8 mouse cellular contexts compared by ENCODE assay signal in the genomic region with DNA sequence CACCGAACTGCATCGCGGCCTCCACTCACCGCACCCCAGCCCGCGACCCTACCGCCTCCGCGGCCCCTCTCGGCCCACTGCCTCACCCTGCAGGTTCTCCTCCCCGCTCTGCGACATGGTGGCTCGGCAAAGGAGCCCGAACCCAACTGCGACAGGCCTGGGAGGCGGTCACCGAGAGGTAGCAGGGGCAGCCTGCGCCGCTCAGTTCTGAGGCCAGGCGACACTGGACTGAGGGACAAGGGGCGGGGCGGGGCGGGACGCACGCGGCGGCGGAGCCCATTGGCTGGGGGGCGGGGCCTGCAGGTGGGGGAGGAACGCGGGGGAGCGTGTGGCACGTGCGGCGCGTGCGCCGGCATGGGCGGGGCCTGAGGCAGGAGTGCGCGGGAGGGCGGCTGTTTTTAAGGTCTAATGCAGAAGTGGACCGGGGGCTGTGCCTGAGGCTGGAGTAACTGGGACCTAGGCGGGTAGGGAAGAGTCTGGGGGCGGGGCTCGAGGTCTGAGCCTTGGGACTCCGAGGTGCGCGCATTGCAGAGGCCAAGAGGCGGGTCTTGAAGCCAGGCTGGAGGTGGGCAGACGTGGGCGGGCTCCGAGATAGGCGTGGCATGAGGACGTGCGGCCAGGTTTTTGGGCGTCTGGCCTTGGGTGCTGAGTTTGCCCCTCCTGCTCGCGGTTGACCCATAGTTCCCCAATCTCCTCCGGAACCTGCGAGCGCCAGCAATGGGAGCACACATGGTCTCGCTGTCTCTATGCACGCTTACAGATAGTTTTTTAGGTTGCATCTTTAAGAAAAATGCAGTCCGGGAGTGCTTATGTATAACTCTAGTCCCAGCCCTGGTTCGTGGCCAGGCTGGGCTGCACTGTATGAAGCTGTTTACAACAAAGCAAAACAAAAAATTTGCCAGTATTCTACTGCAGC. TPM values are rescaled to one million over a fixed set of nuclear protein-coding genes. Genes with fewer than 3 reads are reported as not detected.
A peak's percentile ranks its signal among the peaks of the same experiment; 100 is the strongest.
DNase-seq lines count a peak whose midpoint lies in the region; ATAC-seq and TF ChIP-seq lines count a peak whose summit lies in the region.

A gene (minus strand): TSS at position 243 of the 916 bp plus-strand sequence.

- peak within 1 kb of the TSS; percentile 71 for H3K4me3 ChIP-seq in hindbrain, embryonic 11.5 days (ENCODE audit: low read depth, low read length)
- H3K4me3 ChIP-seq in lung, postnatal 0 days (ENCODE audit: low read depth, low read length), result peak within 1 kb of the TSS; percentile 86

- H3K4me2 ChIP-seq in hindbrain, embryonic 11.5 days (replicated peaks; ENCODE audit: low read depth, low read length), result peak within 1 kb of the TSS; percentile 73
- H3K4me2 ChIP-seq in lung, postnatal 0 days (replicated peaks; ENCODE audit: low read depth, low read length), result peak within 1 kb of the TSS; percentile 91

- no peak for TF ChIP-seq EP300 in lung, postnatal 0 days (IDR thresholded peaks at IDR 0.05)

- WGBS in hindbrain, embryonic 11.5 days, result under 1% methylated on average over 61 of the region's 66 CpGs
- under 1% methylated on average over 59 of the region's 66 CpGs for WGBS in lung, postnatal 0 days

- peak; percentile 93 for DNase-seq in NIH3T3 (ENCODE audit: low read depth)
- peak; percentile 94 for DNase-seq in cerebellum, adult 9-11 months
- peak; percentile 70 to 79 for DNase-seq in frontal cortex, postnatal 10 days (ENCODE audit: low spot score in 2 of 2)
- DNase-seq in hindbrain, embryonic 11.5 days (ENCODE audit: low spot score), result peak; percentile 93
- DNase-seq in layer of hippocampus, postnatal 10 days (ENCODE audit: low spot score in 2 of 2), result peak; percentile 79 to 85
- peak; percentile 98 for DNase-seq in lung, postnatal 0 days (ENCODE audit: low spot score)
- peak; percentile 80 for DNase-seq in ovary, postnatal 10 days (ENCODE audit: low spot score)
- DNase-seq in thymus, postnatal 0 days (ENCODE audit: low spot score), result peak; percentile 84

- no peak for TF ChIP-seq CTCF in lung, postnatal 0 days (IDR thresholded peaks at IDR 0.05)

- H3K4me1 ChIP-seq in hindbrain, embryonic 11.5 days (replicated peaks; ENCODE audit: control insufficient read depth, insufficient read depth, low read length), result no peaks in the 10 kb centered on the region
- H3K4me1 ChIP-seq in lung, postnatal 0 days (ENCODE audit: insufficient read depth, low read depth, low read length), result peaks cover 26% of the 10 kb centered on the region

- ATAC-seq in hindbrain, embryonic 11.5 days (ENCODE audit: low FRiP score), result peak; percentile 96
- peak; percentile 92 for ATAC-seq in lung, postnatal 0 days

- H3K27ac ChIP-seq in hindbrain, embryonic 11.5 days (ENCODE audit: low read depth, low read length), result peak within 1 kb of the TSS; percentile 54; the same call in 1 of the 2 replicates
- H3K27ac ChIP-seq in lung, postnatal 0 days (ENCODE audit: low read length), result peak within 1 kb of the TSS; percentile 92

- H3K9me3 ChIP-seq in hindbrain, embryonic 11.5 days (ENCODE audit: control insufficient read depth, low read length), result no peaks in the 10 kb centered on the region
- no peaks in the 10 kb centered on the region for H3K9me3 ChIP-seq in lung, postnatal 0 days (ENCODE audit: low read length)

- no peaks in the 10 kb centered on the region for H3K36me3 ChIP-seq in hindbrain, embryonic 11.5 days (ENCODE audit: control insufficient read depth, insufficient read depth, low read length)
- H3K36me3 ChIP-seq in lung, postnatal 0 days (ENCODE audit: insufficient read depth, low read length), result no peaks in the 10 kb centered on the region

- H3K9ac ChIP-seq in hindbrain, embryonic 11.5 days (ENCODE audit: low read depth, low read length), result peak within 1 kb of the TSS; percentile 84
- H3K9ac ChIP-seq in lung, postnatal 0 days (replicated peaks; ENCODE audit: low read depth), result peak within 1 kb of the TSS; percentile 90

- no peaks in the 10 kb centered on the region; the same call in 1 of the 2 replicates for H3K27me3 ChIP-seq in hindbrain, embryonic 11.5 days (ENCODE audit: control insufficient read depth, insufficient read depth, low read length)
- H3K27me3 ChIP-seq in lung, postnatal 0 days (replicated peaks; ENCODE audit: insufficient read depth, low read length), result no peaks in the 10 kb centered on the region

RNA-seq across cellular contexts. Expression of the gene that starts here (rescaled TPM):
- 99.4 and 106 TPM in 2 replicates for polyA plus RNA-seq in hindbrain, embryonic 11.5 days (2014; fragmentation: Nextera tagmentation; extraction: Ambion mirVana)
- total RNA-seq in layer of hippocampus, postnatal 10 days (2021), result 100 to 1,000 TPM; 106 to 113 TPM
- 117 and 141 TPM in 2 replicates for polyA plus RNA-seq in lung, postnatal 0 days (2015; fragmentation: Nextera tagmentation; extraction: Ambion mirVana)
- polyA plus RNA-seq in thymus, postnatal 0 days (2015; fragmentation: Nextera tagmentation; extraction: Ambion mirVana), result 41.4 and 42.5 TPM in 2 replicates

Comparison
In these comparisons a context has a peak if more than half of its experiments do, and no peak if none do; other contexts are left out.
1. Peak in every context shown above with its lines: DNase-seq, ATAC-seq, H3K4me3 ChIP-seq and H3K27ac ChIP-seq.